Mouse (Mus musculus): ENCODE results near the gene Serpine1.

GRCm38 (mm10) chr5:137116987-137117386 is 44.9 kb upstream of the Serpine1 start:
- no peak for TF ChIP-seq POLR2A (IDR thresholded peaks at IDR 0.05; ENCODE audit: borderline replicate concordance, low read depth, low read length)
- no peak for TF ChIP-seq CTCF (IDR thresholded peaks at IDR 0.05; ENCODE audit: low read depth, low read length)
